Mouse (Mus musculus) embryonic facial prominence, embryonic 14.5 days (tissue): ENCODE results near the gene Morf4l1. TPM values are rescaled to one million over a fixed set of nuclear protein-coding genes. Genes with fewer than 3 reads are reported as not detected.
"Not testable (repeated sequence)": the region's sequence is repeated elsewhere in the genome, so short reads cannot be mapped to it uniquely, and the experiment has no call there.

Experiments
- ATAC-seq: fragments of 200-750 bp; cut with Nextera tagmentation; 2 replicates; pipeline ENCODE4 v1.8.0; 2017; ENCODE audit warnings: low read depth, moderate number of reproducible peaks, moderate TSS enrichment
- DNase-seq: peaks from one replicate; pipeline ENCODE4 v3.0.0-alpha.2; 2015; ENCODE audit warnings: low spot score
- H3K27ac ChIP-seq: fragments of 300-500 bp; sonication (generic); replicated peaks from 2 replicates; pipeline ENCODE4 v1.5.1; 2014; ENCODE audit warnings: low read depth, mild to moderate bottlenecking, low read length, moderate library complexity
- H3K27me3 ChIP-seq: fragments of 300-500 bp; sonication (generic); replicated peaks from 2 replicates; pipeline ENCODE4 v1.6.1; 2014; ENCODE audit warnings: low read length; ENCODE audit not compliant: control insufficient read depth, insufficient read depth
- H3K36me3 ChIP-seq: fragments of 300-500 bp; sonication (generic); 2 replicates; pipeline ENCODE4 v1.6.1; 2014; ENCODE audit warnings: low read length, mixed read lengths; ENCODE audit not compliant: control insufficient read depth, insufficient read depth
- H3K4me1 ChIP-seq: fragments of 300-500 bp; sonication (generic); 2 replicates; pipeline ENCODE4 v1.6.1; 2014; ENCODE audit warnings: antibody characterized with exemption, low read length; ENCODE audit not compliant: control insufficient read depth, insufficient read depth
- H3K4me2 ChIP-seq: fragments of 300-500 bp; sonication (generic); 2 replicates; pipeline ENCODE4 v1.6.1; 2014; ENCODE audit warnings: low read depth, mild to moderate bottlenecking, low read length, moderate library complexity, mixed read lengths
- H3K4me3 ChIP-seq: fragments of 300-500 bp; sonication (generic); 2 replicates; pipeline ENCODE4 v1.5.1; 2014; ENCODE audit warnings: low read depth, mild to moderate bottlenecking, low read length
- H3K9ac ChIP-seq: fragments of 300-500 bp; sonication (generic); 2 replicates; pipeline ENCODE4 v1.6.1; 2014; ENCODE audit warnings: low read depth, mild to moderate bottlenecking, low read length, moderate library complexity, mixed read lengths
- H3K9me3 ChIP-seq: fragments of 300-500 bp; sonication (generic); 2 replicates; pipeline ENCODE4 v1.6.1; 2016; ENCODE audit warnings: low read length; ENCODE audit not compliant: control insufficient read depth
- WGBS: fragments of 180-500 bp; shearing (Covaris S2); extraction: QIAGEN DNeasy Blood & Tissue Kit; methylation state at CpG from one replicate; pipeline ENCODE4 v1.1.7; 2014; 5-methylcytosine and 5-hydroxymethylcytosine counted together
- polyA plus RNA-seq: library from polyadenylated mRNA; unstranded; fragments of >200 nt; fragmentation: Nextera tagmentation; extraction: Ambion mirVana; gene quantifications from 2 replicates; pipeline ENCODE4 v1.2.1, GENCODE M21; 2014

Morf4l1 gene
- polyA plus RNA-seq, 1 experiment from 2014 or later, result 445 TPM

GRCm38 (mm10) chr9:90060932-90061331, 53.6 kb downstream of the Morf4l1 start:
- not testable (repeated sequence) for H3K27me3 ChIP-seq, DNase-seq, H3K9me3 ChIP-seq, H3K27ac ChIP-seq, ATAC-seq, H3K9ac ChIP-seq, H3K4me2 ChIP-seq, H3K4me1 ChIP-seq, H3K36me3 ChIP-seq, H3K4me3 ChIP-seq
- 85% methylated on average over 5 of the region's 5 CpGs for WGBS

GRCm38 (mm10) chr9:90060574-90060875, 54.0 kb downstream of the Morf4l1 start:
- H3K4me3 ChIP-seq, result no peak overlapping the region
- 76% methylated on average over 2 of the region's 2 CpGs for WGBS
- no peaks in the 10 kb centered on the region; the same call in 1 of the 2 replicates for H3K27me3 ChIP-seq

GRCm38 (mm10) chr9:90059828-90060573, 54.6 kb downstream of the Morf4l1 start:
- H3K9ac ChIP-seq, result no peak overlapping the region
- DNase-seq (no peak), ATAC-seq (no peak)
- H3K4me3 ChIP-seq, result no peak overlapping the region
- no peak overlapping the region for H3K4me2 ChIP-seq
- no peaks in the 10 kb centered on the region; the same call in 1 of the 2 replicates for H3K27me3 ChIP-seq
- H3K4me1 ChIP-seq, result no peaks in the 10 kb centered on the region
- no peaks in the 10 kb centered on the region for H3K36me3 ChIP-seq
- H3K27ac ChIP-seq, result no peak overlapping the region
- no peaks in the 10 kb centered on the region for H3K9me3 ChIP-seq
- 84% methylated on average over 9 of the region's 9 CpGs for WGBS

More at GRCm38 (mm10) chr9:90060574-90060875, 54.0 kb downstream of the Morf4l1 start:
- DNase-seq (no peak), ATAC-seq (no peak)
- H3K36me3 ChIP-seq, result no peaks in the 10 kb centered on the region
- H3K9me3 ChIP-seq, result no peaks in the 10 kb centered on the region
- no peak overlapping the region for H3K4me2 ChIP-seq
- no peaks in the 10 kb centered on the region for H3K4me1 ChIP-seq
- no peak overlapping the region for H3K27ac ChIP-seq
- H3K9ac ChIP-seq, result no peak overlapping the region

- 84% methylated on average over 2 of the region's 2 CpGs for WGBS
- H3K36me3 ChIP-seq, result no peaks in the 10 kb centered on the region
- H3K27me3 ChIP-seq, result no peaks in the 10 kb centered on the region; the same call in 1 of the 2 replicates
- H3K27ac ChIP-seq, result no peak overlapping the region
- no peak for DNase-seq
- H3K4me3 ChIP-seq, result no peak overlapping the region
- no peak for ATAC-seq
- no peaks in the 10 kb centered on the region for H3K4me1 ChIP-seq
- H3K4me2 ChIP-seq, result no peak overlapping the region
- no peaks in the 10 kb centered on the region for H3K9me3 ChIP-seq
- no peak overlapping the region for H3K9ac ChIP-seq
Measured at GRCm38 (mm10) chr9:90056716-90057115, 57.9 kb downstream of the Morf4l1 start.

- Histone ChIP-seq H3K4me1 (no peaks in the 10 kb centered on the region), H3K4me2 (no peak overlapping the region), H3K9ac (no peak overlapping the region), H3K27ac (no peak overlapping the region), H3K27me3 (no peaks in the 10 kb centered on the region; the same call in 1 of the 2 replicates), H3K4me3 (no peak overlapping the region), H3K9me3 (no peaks in the 10 kb centered on the region), H3K36me3 (no peaks in the 10 kb centered on the region)
- ATAC-seq, result no peak
- DNase-seq, result no peak
- 62% methylated on average over 3 of the region's 3 CpGs for WGBS
Measured at GRCm38 (mm10) chr9:90055911-90056310, 58.7 kb downstream of the Morf4l1 start.

GRCm38 (mm10) chr9:90055409-90055808, 59.2 kb downstream of the Morf4l1 start:
- ATAC-seq (no peak), DNase-seq (no peak)
- H3K9ac ChIP-seq, result no peak overlapping the region
- no peaks in the 10 kb centered on the region for H3K4me1 ChIP-seq
- H3K27ac ChIP-seq, result no peak overlapping the region
- H3K27me3 ChIP-seq, result no peaks in the 10 kb centered on the region; the same call in 1 of the 2 replicates
- WGBS, result 36% methylated on average over 5 of the region's 5 CpGs
- no peaks in the 10 kb centered on the region for H3K9me3 ChIP-seq
- H3K4me2 ChIP-seq, result peak overlapping the region; percentile 88
- peak overlapping the region; percentile 48; the same call in 1 of the 2 replicates for H3K4me3 ChIP-seq
- H3K36me3 ChIP-seq, result no peaks in the 10 kb centered on the region

- H3K4me1 ChIP-seq, result no peaks in the 10 kb centered on the region
- WGBS, result under 1% methylated on average over 24 of the region's 37 CpGs
- H3K9me3 ChIP-seq, result no peaks in the 10 kb centered on the region
- ATAC-seq (peak; percentile 92), DNase-seq (peak; percentile 56)
- no peaks in the 10 kb centered on the region for H3K36me3 ChIP-seq
- no peak overlapping the region for H3K27ac ChIP-seq
- H3K27me3 ChIP-seq, result no peaks in the 10 kb centered on the region; the same call in 1 of the 2 replicates
- H3K9ac ChIP-seq, result peak overlapping the region; percentile 65
- H3K4me3 ChIP-seq, result peak overlapping the region; percentile 48
- H3K4me2 ChIP-seq, result peak overlapping the region; percentile 88
Measured at GRCm38 (mm10) chr9:90054371-90055145, 60.0 kb downstream of the Morf4l1 start.

- Histone ChIP-seq H3K36me3 (no peaks in the 10 kb centered on the region), H3K27ac (no peak within 1 kb of the TSS), H3K9ac (peak within 1 kb of the TSS; percentile 65), H3K9me3 (no peaks in the 10 kb centered on the region), H3K27me3 (no peaks in the 10 kb centered on the region; the same call in 1 of the 2 replicates), H3K4me2 (peak within 1 kb of the TSS; percentile 88), H3K4me3 (peak within 1 kb of the TSS; percentile 48), H3K4me1 (no peaks in the 10 kb centered on the region)
- 79% methylated on average over 2 of the region's 2 CpGs for WGBS
- DNase-seq (no peak), ATAC-seq (no peak)
Measured at GRCm38 (mm10) chr9:90053852-90054251, 60.7 kb downstream of the Morf4l1 start, which contains the start of gene Ctsh. TSS of gene Ctsh (plus strand) at chr9:90054152.
